Mouse (Mus musculus): ENCODE measurements around the gene Fam102a.
A peak's percentile ranks its signal among the peaks of the same experiment; 100 is the strongest.

- TF ChIP-seq CTCF (IDR thresholded peaks at IDR 0.05; ENCODE audit: low read depth) (peak; percentile 57), EP300 (optimal IDR thresholded peaks at IDR 0.05) (no peak)
Observed at GRCm38 (mm10) chr2:32617601-32618000, 82.5 kb downstream of the Fam102a start.
